Mouse (Mus musculus) CH12.LX (cell line): ENCODE results near the gene Ndufaf5.

ENCODE experiments used
- BHLHE40 ChIP-seq: IDR thresholded peaks from 2 replicates; pipeline ENCODE4 v1.6.1; 2011; ENCODE audit warnings: mild to moderate bottlenecking, low read depth, low read length, improper control_type of control experiment
- CTCF ChIP-seq, 2 experiments: IDR thresholded peaks in 1 of 2; conservative IDR thresholded peaks in 1 of 2; 2 replicates each; pipeline ENCODE4 v1.5.1; 2011 to 2012; ENCODE audit warnings: low read depth in 2 of 2, low read length in 2 of 2, improper control_type of control experiment in 1 of 2, inconsistent platforms in 1 of 2, mild to moderate bottlenecking in 1 of 2, moderate library complexity in 1 of 2
- EP300 ChIP-seq: IDR thresholded peaks from 2 replicates; pipeline ENCODE4 v1.6.1; 2011; ENCODE audit warnings: low read length, improper control_type of control experiment
- ETS1 ChIP-seq: conservative IDR thresholded peaks from 2 replicates; pipeline ENCODE4 v1.6.1; 2012; ENCODE audit warnings: low read depth, mild to moderate bottlenecking, inconsistent platforms, low read length, improper control_type of control experiment, moderate library complexity
- IRF4 ChIP-seq: IDR thresholded peaks from 2 replicates; pipeline ENCODE4 v1.6.1; 2014; ENCODE audit warnings: low read depth, mild to moderate bottlenecking, inconsistent platforms, low read length, improper control_type of control experiment
- MYC ChIP-seq: IDR thresholded peaks from 2 replicates; pipeline ENCODE4 v1.6.1; 2011; ENCODE audit warnings: low read depth, mild to moderate bottlenecking, improper control_type of control experiment, low read length
- NELFE ChIP-seq: IDR thresholded peaks from 2 replicates; pipeline ENCODE4 v1.6.1; 2011; ENCODE audit warnings: low read depth, low read length, improper control_type of control experiment
- POLR2A ChIP-seq: IDR thresholded peaks from 2 replicates; pipeline ENCODE4 v1.6.1; 2011; ENCODE audit warnings: low read depth, mild to moderate bottlenecking, improper control_type of control experiment, low read length
- TBP ChIP-seq: conservative IDR thresholded peaks from 2 replicates; pipeline ENCODE4 v1.6.1; 2011; ENCODE audit warnings: low read depth, low read length, improper control_type of control experiment
- USF1 ChIP-seq: IDR thresholded peaks from 2 replicates; pipeline ENCODE4 v1.6.1; 2014; ENCODE audit warnings: low read depth, mild to moderate bottlenecking, inconsistent platforms, low read length, improper control_type of control experiment
- USF2 ChIP-seq: conservative IDR thresholded peaks from 2 replicates; pipeline ENCODE4 v1.6.1; 2011; ENCODE audit warnings: low read depth, low read length, improper control_type of control experiment
- ZC3H11A ChIP-seq: IDR thresholded peaks from 2 replicates; pipeline ENCODE4 v1.6.1; 2012; ENCODE audit warnings: low read depth, mild to moderate bottlenecking, inconsistent platforms, low read length, improper control_type of control experiment

DNA sequence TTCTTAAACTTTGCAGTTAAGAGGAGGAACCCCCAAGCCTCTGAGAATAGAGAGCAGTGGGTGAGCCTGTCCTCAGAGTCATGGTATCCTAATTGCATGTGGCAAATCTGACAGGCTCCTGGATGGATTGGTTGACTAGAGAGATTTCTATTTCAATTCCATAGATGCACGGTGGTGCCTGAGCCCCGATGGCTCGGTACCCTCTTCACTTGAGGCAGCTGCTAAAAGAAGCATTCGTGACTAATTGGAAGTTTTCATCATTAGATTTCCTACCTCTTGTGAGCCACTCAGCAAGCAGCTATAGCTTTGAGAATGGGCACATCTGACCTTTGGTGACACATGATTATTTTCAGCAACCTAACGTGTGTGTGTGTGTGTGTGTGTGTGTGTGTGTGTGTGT lies 71.9 kb downstream of the Ndufaf5 start:
- TF ChIP-seq ETS1 (no peak), TBP (no peak), POLR2A (no peak), CTCF (conservative IDR thresholded peaks at IDR 0.05 in 1 of 2, IDR thresholded peaks at IDR 0.05 in 1 of 2; ENCODE audit: low read depth in 2 of 2, low read length in 2 of 2) (no peak), BHLHE40 (no peak), USF2 (no peak), MYC (no peak), NELFE (no peak), IRF4 (no peak), USF1 (no peak), ZC3H11A (no peak), EP300 (no peak)
